ENCODE assay signal across 18 mouse cellular contexts in genomic region chr5:137830238-137830637, GRCm38 (mm10). TPM values are rescaled to one million over a fixed set of nuclear protein-coding genes. Genes with fewer than 3 reads are reported as not detected.
A peak's percentile ranks its signal among the peaks of the same experiment; 100 is the strongest.
DNase-seq lines count a peak whose midpoint lies in the region; ATAC-seq and TF ChIP-seq lines count a peak whose summit lies in the region.
"Had no signal": no experiment of that assay in that cellular context is flagged by ENCODE, and none has a peak within 500 bp of the region (broad histone marks: within the 10 kb centered on the region; RNA-seq: fewer than 3 reads in every experiment).

No protein-coding gene starts in this region.

- no peak overlapping the region for H3K4me3 ChIP-seq in kidney, embryonic 16.5 days (ENCODE audit: low read length)
- H3K4me3 ChIP-seq in kidney, embryonic 14.5 days (ENCODE audit: low read length): no peak overlapping the region
- H3K4me3 ChIP-seq in liver, embryonic 16.5 days (ENCODE audit: low read depth, low read length): no peak overlapping the region
- H3K4me3 ChIP-seq in hindbrain, postnatal 0 days (ENCODE audit: low read length): no peak overlapping the region
- H3K4me3 ChIP-seq: embryonic facial prominence, embryonic 15.5 days; forebrain, embryonic 15.5 days; gastrocnemius, adult 2 months; heart, embryonic 15.5 days; limb, embryonic 10.5 days; megakaryocyte, embryonic 14.5 days had no signal

- no peak overlapping the region for H3K4me2 ChIP-seq in kidney, embryonic 16.5 days (replicated peaks; ENCODE audit: low read depth, low read length)
- no peak overlapping the region for H3K4me2 ChIP-seq in kidney, embryonic 14.5 days (replicated peaks; ENCODE audit: low read depth, low read length)
- H3K4me2 ChIP-seq in liver, embryonic 16.5 days (ENCODE audit: low read depth, low read length): no peak overlapping the region
- H3K4me2 ChIP-seq in hindbrain, postnatal 0 days (ENCODE audit: low read depth, low read length): no peak overlapping the region
- H3K4me2 ChIP-seq: embryonic facial prominence, embryonic 15.5 days; forebrain, embryonic 15.5 days; heart, embryonic 15.5 days had no signal

- no peak for ATAC-seq in kidney, embryonic 16.5 days (ENCODE audit: low FRiP score, low TSS enrichment)
- ATAC-seq in kidney, embryonic 14.5 days (ENCODE audit: low FRiP score, low TSS enrichment): no peak
- no peak for ATAC-seq in liver, embryonic 16.5 days (ENCODE audit: low read depth)
- ATAC-seq in hindbrain, postnatal 0 days: no peak
- ATAC-seq: forebrain, embryonic 15.5 days; inflammation-experienced regulatory T-cells, adult 6 months; Patski had no signal

- WGBS in kidney, embryonic 16.5 days: 73% methylated on average over 7 of the region's 7 CpGs
- 67% methylated on average over 7 of the region's 7 CpGs for WGBS in kidney, embryonic 14.5 days
- WGBS in liver, embryonic 16.5 days (ENCODE audit: insufficient replicate concordance): 43% methylated on average over 7 of the region's 7 CpGs
- 90% methylated on average over 7 of the region's 7 CpGs for WGBS in hindbrain, postnatal 0 days

- H3K36me3 ChIP-seq in kidney, embryonic 16.5 days (ENCODE audit: insufficient read depth, low read length): no peaks in the 10 kb centered on the region
- H3K36me3 ChIP-seq in kidney, embryonic 14.5 days (ENCODE audit: control insufficient read depth, insufficient read depth, low read length): no peaks in the 10 kb centered on the region
- no peaks in the 10 kb centered on the region for H3K36me3 ChIP-seq in liver, embryonic 16.5 days (ENCODE audit: control insufficient read depth, insufficient read depth)
- H3K36me3 ChIP-seq in hindbrain, postnatal 0 days (ENCODE audit: insufficient read depth, low read length): no peaks in the 10 kb centered on the region
- H3K36me3 ChIP-seq: embryonic facial prominence, embryonic 15.5 days; forebrain, embryonic 15.5 days; heart, embryonic 15.5 days; limb, embryonic 10.5 days had no signal

- no peak for TF ChIP-seq CTCF in hindbrain, postnatal 0 days (IDR thresholded peaks at IDR 0.05; ENCODE audit: low read depth)

- H3K9ac ChIP-seq in kidney, embryonic 16.5 days (replicated peaks; ENCODE audit: low read length): no peak overlapping the region
- H3K9ac ChIP-seq in kidney, embryonic 14.5 days (ENCODE audit: low read depth, low read length): no peak overlapping the region
- no peak overlapping the region for H3K9ac ChIP-seq in liver, embryonic 16.5 days (ENCODE audit: low read depth, low read length)
- H3K9ac ChIP-seq in hindbrain, postnatal 0 days (replicated peaks; ENCODE audit: low read length): no peak overlapping the region
- H3K9ac ChIP-seq: embryonic facial prominence, embryonic 15.5 days; forebrain, embryonic 15.5 days; heart, embryonic 15.5 days had no signal

- no peaks in the 10 kb centered on the region for H3K4me1 ChIP-seq in kidney, embryonic 16.5 days (ENCODE audit: insufficient read depth, low read length)
- no peaks in the 10 kb centered on the region for H3K4me1 ChIP-seq in kidney, embryonic 14.5 days (ENCODE audit: control insufficient read depth, insufficient read depth, low read length)
- H3K4me1 ChIP-seq in liver, embryonic 16.5 days (ENCODE audit: control insufficient read depth, low read depth, low read length): peaks cover 3% of the 10 kb centered on the region
- H3K4me1 ChIP-seq in hindbrain, postnatal 0 days (ENCODE audit: insufficient read depth, low read length): no peaks in the 10 kb centered on the region
- H3K4me1 ChIP-seq: embryonic facial prominence, embryonic 15.5 days; forebrain, embryonic 15.5 days; heart, embryonic 15.5 days; limb, embryonic 10.5 days had no signal

- DNase-seq in spleen, postnatal 4 days (ENCODE audit: low spot score in 2 of 2): peak; percentile 11 to 53
- DNase-seq in spleen, postnatal 10 days (ENCODE audit: low spot score in 2 of 2): no peak
- DNase-seq in hindbrain, postnatal 0 days (ENCODE audit: low spot score): no peak
- no peak for DNase-seq in urinary bladder, postnatal 14 days (ENCODE audit: low spot score)
- DNase-seq: cerebellum, postnatal 36 days; gastrocnemius, adult 2 months; right cerebral cortex, postnatal 14 days; thymus, postnatal 25 days had no signal

- H3K27ac ChIP-seq in kidney, embryonic 16.5 days (ENCODE audit: low read length): 0 out of 2 replicates have a peak overlapping the region, but pooled peaks have one; percentile 12
- no peak overlapping the region for H3K27ac ChIP-seq in kidney, embryonic 14.5 days (ENCODE audit: low read depth, low read length)
- H3K27ac ChIP-seq in liver, embryonic 16.5 days (ENCODE audit: low read length): peak overlapping the region; percentile 33; the same call in 1 of the 2 replicates
- no peak overlapping the region for H3K27ac ChIP-seq in hindbrain, postnatal 0 days
- H3K27ac ChIP-seq: embryonic facial prominence, embryonic 15.5 days; forebrain, embryonic 15.5 days; gastrocnemius, adult 2 months; heart, embryonic 15.5 days; limb, embryonic 10.5 days had no signal

- no peaks in the 10 kb centered on the region for H3K9me3 ChIP-seq in kidney, embryonic 16.5 days (ENCODE audit: low read length)
- no peaks in the 10 kb centered on the region for H3K9me3 ChIP-seq in kidney, embryonic 14.5 days (ENCODE audit: control insufficient read depth, low read length)
- no peaks in the 10 kb centered on the region for H3K9me3 ChIP-seq in liver, embryonic 16.5 days (replicated peaks; ENCODE audit: control insufficient read depth, low read length)
- H3K9me3 ChIP-seq in hindbrain, postnatal 0 days (ENCODE audit: low read length): no peaks in the 10 kb centered on the region
- H3K9me3 ChIP-seq: embryonic facial prominence, embryonic 15.5 days; forebrain, embryonic 15.5 days; heart, embryonic 15.5 days; limb, embryonic 10.5 days; megakaryocyte, embryonic 14.5 days had no signal

- no peaks in the 10 kb centered on the region for H3K27me3 ChIP-seq in kidney, embryonic 16.5 days (ENCODE audit: insufficient read depth, low read length)
- H3K27me3 ChIP-seq in kidney, embryonic 14.5 days (ENCODE audit: control insufficient read depth, insufficient read depth, low read length): no peaks in the 10 kb centered on the region
- no peaks in the 10 kb centered on the region for H3K27me3 ChIP-seq in liver, embryonic 16.5 days (ENCODE audit: control insufficient read depth, insufficient read depth, low read depth, low read length)
- H3K27me3 ChIP-seq in hindbrain, postnatal 0 days (ENCODE audit: insufficient read depth, low read length): no peaks in the 10 kb centered on the region
- H3K27me3 ChIP-seq: embryonic facial prominence, embryonic 15.5 days; forebrain, embryonic 15.5 days; heart, embryonic 15.5 days; Patski had no signal

RNA-seq across cellular contexts. Expression of gene Pilra, which starts 5.8 kb away (rescaled TPM):
- polyA plus RNA-seq in kidney, embryonic 16.5 days (2015; fragmentation: Nextera tagmentation; extraction: Ambion mirVana): 0.67 and 2.0 TPM in 2 replicates
- polyA plus RNA-seq in kidney, embryonic 14.5 days (2014; fragmentation: Nextera tagmentation; extraction: Ambion mirVana): 1.1 and 1.2 TPM in 2 replicates
- 5.1 and 6.1 TPM in 2 replicates for polyA plus RNA-seq in liver, embryonic 16.5 days (2015; fragmentation: Nextera tagmentation; extraction: Ambion mirVana)
- total RNA-seq in hindbrain, postnatal 0 days (2014; rRNA removed): 0.07 and 0.47 TPM in 2 replicates
- polyA plus RNA-seq in hindbrain, postnatal 0 days (2015; fragmentation: Nextera tagmentation; extraction: Ambion mirVana): 0.43 and 0.46 TPM in 2 replicates

RNA-seq across cellular contexts. Expression of gene Pilrb1, which starts 27.7 kb away (rescaled TPM):
- 0.47 TPM in 1 of 2 replicates, not detected in the other for polyA plus RNA-seq in kidney, embryonic 16.5 days (2015; fragmentation: Nextera tagmentation; extraction: Ambion mirVana)
- polyA plus RNA-seq in kidney, embryonic 14.5 days (2014; fragmentation: Nextera tagmentation; extraction: Ambion mirVana): 0.31 and 0.84 TPM in 2 replicates
- polyA plus RNA-seq in liver, embryonic 16.5 days (2015; fragmentation: Nextera tagmentation; extraction: Ambion mirVana): 5.8 and 6.6 TPM in 2 replicates
- total RNA-seq in hindbrain, postnatal 0 days (2014; rRNA removed): not detected in 2 replicates
- not detected in 2 replicates for polyA plus RNA-seq in hindbrain, postnatal 0 days (2015; fragmentation: Nextera tagmentation; extraction: Ambion mirVana)
- polyA plus RNA-seq: forebrain, embryonic 15.5 days; limb, embryonic 10.5 days; Patski had no signal

RNA-seq across cellular contexts. Expression of gene Pilrb2, which starts 41.4 kb away (rescaled TPM):
- polyA plus RNA-seq in kidney, embryonic 16.5 days (2015; fragmentation: Nextera tagmentation; extraction: Ambion mirVana): 0.40 and 1.0 TPM in 2 replicates
- 0.61 and 0.76 TPM in 2 replicates for polyA plus RNA-seq in kidney, embryonic 14.5 days (2014; fragmentation: Nextera tagmentation; extraction: Ambion mirVana)
- polyA plus RNA-seq in liver, embryonic 16.5 days (2015; fragmentation: Nextera tagmentation; extraction: Ambion mirVana): 5.6 and 8.3 TPM in 2 replicates
- total RNA-seq in hindbrain, postnatal 0 days (2014; rRNA removed): not detected in 2 replicates
- polyA plus RNA-seq in hindbrain, postnatal 0 days (2015; fragmentation: Nextera tagmentation; extraction: Ambion mirVana): not detected in 2 replicates
- polyA plus RNA-seq: forebrain, embryonic 15.5 days; inflammation-experienced regulatory T-cells, adult 6 months; limb, embryonic 10.5 days; Patski had no signal

RNA-seq across cellular contexts. Expression of gene Zcwpw1, which starts 42.6 kb away (rescaled TPM):
- 24.8 and 31.8 TPM in 2 replicates for polyA plus RNA-seq in kidney, embryonic 16.5 days (2015; fragmentation: Nextera tagmentation; extraction: Ambion mirVana)
- polyA plus RNA-seq in kidney, embryonic 14.5 days (2014; fragmentation: Nextera tagmentation; extraction: Ambion mirVana): 21.8 and 27.4 TPM in 2 replicates
- 3.8 and 4.0 TPM in 2 replicates for polyA plus RNA-seq in liver, embryonic 16.5 days (2015; fragmentation: Nextera tagmentation; extraction: Ambion mirVana)
- 3.8 and 4.9 TPM in 2 replicates for total RNA-seq in hindbrain, postnatal 0 days (2014; rRNA removed)
- 11.4 TPM in 2 replicates for polyA plus RNA-seq in hindbrain, postnatal 0 days (2015; fragmentation: Nextera tagmentation; extraction: Ambion mirVana)

RNA-seq across cellular contexts. Expression of gene Mepce, which starts 42.8 kb away (rescaled TPM):
- polyA plus RNA-seq in kidney, embryonic 16.5 days (2015; fragmentation: Nextera tagmentation; extraction: Ambion mirVana): 11.0 and 11.2 TPM in 2 replicates
- 11.8 and 16.4 TPM in 2 replicates for polyA plus RNA-seq in kidney, embryonic 14.5 days (2014; fragmentation: Nextera tagmentation; extraction: Ambion mirVana)
- polyA plus RNA-seq in liver, embryonic 16.5 days (2015; fragmentation: Nextera tagmentation; extraction: Ambion mirVana): 3.8 and 4.6 TPM in 2 replicates
- 40.3 and 49.2 TPM in 2 replicates for total RNA-seq in hindbrain, postnatal 0 days (2014; rRNA removed)
- polyA plus RNA-seq in hindbrain, postnatal 0 days (2015; fragmentation: Nextera tagmentation; extraction: Ambion mirVana): 16.8 and 17.1 TPM in 2 replicates

Comparison
In these comparisons a context has a peak if more than half of its experiments do, and no peak if none do; other contexts are left out.
1. H3K27ac ChIP-seq: peak in kidney, embryonic 16.5 days (single experiment) and liver, embryonic 16.5 days (single experiment); none in kidney, embryonic 14.5 days (single experiment) and hindbrain, postnatal 0 days (single experiment).
2. DNase-seq: peak in spleen, postnatal 4 days (2 of 2); none in spleen, postnatal 10 days (0 of 2), hindbrain, postnatal 0 days (single experiment) and urinary bladder, postnatal 14 days (single experiment).